Mouse (Mus musculus) kidney, postnatal 0 days (tissue): ENCODE data around the gene Adgre5. TPM values are rescaled to one million over a fixed set of nuclear protein-coding genes. Genes with fewer than 3 reads are reported as not detected.

Experiments
- ATAC-seq: fragments of 200-750 bp; cut with Nextera tagmentation; replicated peaks from 2 replicates; pipeline ENCODE4 v1.8.0; 2017; ENCODE audit warnings: low read depth, moderate number of reproducible peaks, moderate TSS enrichment, moderate library complexity; ENCODE audit not compliant: low FRiP score
- DNase-seq: peaks from one replicate; pipeline ENCODE4 v3.0.0-alpha.2; 2016; ENCODE audit warnings: low spot score
- H3K27ac ChIP-seq: fragments of 300-500 bp; sonication (generic); 2 replicates; pipeline ENCODE4 v1.5.1; 2014; ENCODE audit warnings: mild to moderate bottlenecking
- H3K27me3 ChIP-seq: fragments of 300-500 bp; sonication (generic); 2 replicates; pipeline ENCODE4 v1.6.1; 2014; ENCODE audit warnings: low read length, mixed read lengths; ENCODE audit not compliant: insufficient read depth
- H3K36me3 ChIP-seq: fragments of 300-500 bp; sonication (generic); 2 replicates; pipeline ENCODE4 v1.6.1; 2014; ENCODE audit warnings: low read length, mixed read lengths; ENCODE audit not compliant: insufficient read depth
- H3K4me1 ChIP-seq: fragments of 300-500 bp; sonication (generic); replicated peaks from 2 replicates; pipeline ENCODE4 v1.6.1; 2014; ENCODE audit warnings: antibody characterized with exemption, low read length, mixed read lengths; ENCODE audit not compliant: insufficient read depth
- H3K4me2 ChIP-seq: fragments of 300-500 bp; sonication (generic); 2 replicates; pipeline ENCODE4 v1.6.1; 2014; ENCODE audit warnings: mild to moderate bottlenecking, low read length, moderate library complexity, mixed read lengths
- H3K4me3 ChIP-seq: fragments of 300-500 bp; sonication (generic); replicated peaks from 2 replicates; pipeline ENCODE4 v1.5.1; 2014; ENCODE audit warnings: low read depth, low read length
- H3K9ac ChIP-seq: fragments of 300-500 bp; sonication (generic); 2 replicates; pipeline ENCODE4 v1.6.1; 2014; ENCODE audit warnings: low read depth, low read length
- H3K9me3 ChIP-seq: fragments of 300-500 bp; sonication (generic); replicated peaks from 2 replicates; pipeline ENCODE4 v1.6.1; 2016; ENCODE audit warnings: low read length, inconsistent platforms, mixed read lengths
- CTCF ChIP-seq: IDR thresholded peaks from 2 replicates; pipeline ENCODE4 v1.5.1; 2016; ENCODE audit warnings: antibody characterized with exemption, low read depth, mild to moderate bottlenecking, moderate library complexity
- WGBS: fragments of 180-500 bp; shearing (Covaris S2); extraction: QIAGEN DNeasy Blood & Tissue Kit; methylation state at CpG from one replicate; pipeline ENCODE4 v1.1.7; 2014; 5-methylcytosine and 5-hydroxymethylcytosine counted together
- microRNA-seq: library from miRNA; unstranded; fragments of <30 nt; microRNA quantifications from one replicate; pipeline ENCODE4, GENCODE M21; 2016
- polyA plus RNA-seq: library from polyadenylated mRNA; unstranded; fragments of >200 nt; fragmentation: Nextera tagmentation; extraction: Ambion mirVana; gene quantifications from 2 replicates; pipeline ENCODE4 v1.2.1, GENCODE M21; 2015

Adgre5 gene
- polyA plus RNA-seq, 1 experiment from 2014 or later, result 37.8 TPM

GRCm38 (mm10) chr8:83684517-83684916, 56.6 kb downstream of the Adgre5 start:
- no peaks in the 10 kb centered on the region for H3K27me3 ChIP-seq
- peaks cover 74% of the 10 kb centered on the region for H3K36me3 ChIP-seq
- no peak overlapping the region for H3K4me3 ChIP-seq
- DNase-seq, result no peak
- no peak for TF ChIP-seq CTCF
- peaks cover 5% of the 10 kb centered on the region; the same call in 1 of the 2 replicates for H3K4me1 ChIP-seq
- no peak for ATAC-seq
- no peak overlapping the region for H3K9ac ChIP-seq
- WGBS, result 95% methylated on average over 9 of the region's 9 CpGs
- H3K27ac ChIP-seq, result no peak overlapping the region
- no peak overlapping the region for H3K4me2 ChIP-seq
- no peaks in the 10 kb centered on the region for H3K9me3 ChIP-seq

DNA sequence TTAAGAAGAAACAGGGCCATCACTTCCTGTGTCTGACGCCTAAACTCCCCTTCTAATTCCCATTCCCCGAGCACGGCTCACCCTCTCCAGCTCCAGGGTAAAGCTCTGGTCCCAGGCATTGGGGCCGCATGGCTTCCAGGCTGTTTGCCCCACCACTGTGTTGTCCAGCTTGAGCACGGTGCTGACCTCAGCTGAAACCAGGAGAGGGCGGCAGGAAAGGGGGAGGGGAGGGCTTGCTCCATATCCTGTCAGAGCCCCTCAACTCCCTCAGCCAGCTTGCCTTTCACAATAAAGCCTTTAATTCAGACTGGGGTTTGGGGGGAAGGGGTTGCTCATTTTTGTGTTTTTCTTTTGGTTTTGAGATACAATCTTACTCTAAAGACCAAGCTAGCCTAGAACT, 60.0 kb downstream of the Adgre5 start:
- peak; percentile 68 for DNase-seq
- no peak overlapping the region for H3K4me2 ChIP-seq

GRCm38 (mm10) chr8:83680603-83681002, 60.5 kb downstream of the Adgre5 start:
- no peak overlapping the region for H3K4me3 ChIP-seq
- no peaks in the 10 kb centered on the region for H3K9me3 ChIP-seq
- TF ChIP-seq CTCF, result no peak
- peaks cover 82% of the 10 kb centered on the region for H3K36me3 ChIP-seq
- H3K4me2 ChIP-seq, result no peak overlapping the region
- 74% methylated on average over 5 of the region's 5 CpGs for WGBS
- no peaks in the 10 kb centered on the region for H3K27me3 ChIP-seq
- ATAC-seq (no peak), DNase-seq (no peak)
- no peak overlapping the region for H3K9ac ChIP-seq
- H3K4me1 ChIP-seq, result peaks cover 5% of the 10 kb centered on the region; the same call in 1 of the 2 replicates
- peak overlapping the region; percentile 60; the same call in 1 of the 2 replicates for H3K27ac ChIP-seq

More for the DNA sequence above, 60.0 kb downstream of the Adgre5 start:
- ATAC-seq, result peak; percentile 62
- peak; percentile 19; the same call in 1 of the 2 replicates for TF ChIP-seq CTCF
- no peaks in the 10 kb centered on the region for H3K9me3 ChIP-seq
- H3K9ac ChIP-seq, result no peak overlapping the region
- H3K4me1 ChIP-seq, result peaks cover 5% of the 10 kb centered on the region; the same call in 1 of the 2 replicates
- H3K4me3 ChIP-seq, result no peak overlapping the region
- H3K27me3 ChIP-seq, result no peaks in the 10 kb centered on the region
- peak overlapping the region; percentile 60 for H3K27ac ChIP-seq
- peaks cover 84% of the 10 kb centered on the region for H3K36me3 ChIP-seq
- 11% methylated on average over 6 of the region's 6 CpGs for WGBS

DNA sequence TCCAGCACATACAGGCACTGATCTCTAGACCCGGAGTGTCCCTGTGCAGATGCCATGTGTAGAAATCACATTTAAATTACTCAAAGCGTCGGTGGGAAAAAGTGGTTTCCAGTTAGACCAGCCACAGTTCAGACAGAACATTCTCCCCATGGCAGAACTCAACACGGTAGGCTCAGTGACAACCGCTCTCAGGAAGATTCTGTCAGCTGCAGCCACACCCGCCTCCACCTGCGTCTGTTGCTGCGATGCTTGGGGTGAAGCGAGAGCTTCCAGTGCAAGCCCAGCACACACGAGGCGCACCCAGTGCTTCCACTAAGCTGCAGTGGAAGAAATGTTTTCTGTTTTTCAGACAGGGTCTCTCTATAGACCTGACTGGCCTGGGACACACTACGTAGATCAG, 61.3 kb downstream of the Adgre5 start:
- TF ChIP-seq CTCF, result no peak
- Histone ChIP-seq H3K4me1 (peaks cover 5% of the 10 kb centered on the region; the same call in 1 of the 2 replicates), H3K27me3 (no peaks in the 10 kb centered on the region), H3K4me2 (no peak overlapping the region), H3K27ac (no peak overlapping the region), H3K9ac (no peak overlapping the region), H3K4me3 (no peak overlapping the region), H3K9me3 (no peaks in the 10 kb centered on the region), H3K36me3 (peaks cover 77% of the 10 kb centered on the region)
- DNase-seq (no peak), ATAC-seq (no peak)
- 94% methylated on average over 12 of the region's 12 CpGs for WGBS

DNA sequence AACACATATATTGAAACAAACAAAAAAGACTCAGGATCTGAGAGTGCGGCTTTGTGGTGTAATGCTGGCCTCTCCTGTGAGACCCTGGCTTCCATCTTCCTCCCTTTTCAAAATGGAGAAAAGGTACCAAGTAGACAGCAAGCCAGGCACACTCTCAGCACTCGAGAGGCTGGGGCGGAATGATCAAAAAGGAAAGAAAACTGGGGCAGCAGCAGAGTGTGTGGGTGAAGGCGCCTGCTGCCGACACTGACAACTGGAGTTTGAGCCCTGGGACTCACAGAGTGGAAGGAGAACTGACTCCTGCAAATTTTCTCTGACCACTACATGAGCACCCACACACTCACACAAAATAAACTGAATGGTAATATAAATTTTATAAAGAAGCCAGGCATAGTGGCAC, 66.6 kb downstream of the Adgre5 start:
- TF ChIP-seq CTCF, result no peak
- no peak overlapping the region for H3K4me3 ChIP-seq
- ATAC-seq (no peak), DNase-seq (no peak)
- WGBS, result 91% methylated on average over 5 of the region's 5 CpGs
- no peak overlapping the region for H3K9ac ChIP-seq
- H3K4me1 ChIP-seq, result no peaks in the 10 kb centered on the region
- no peak overlapping the region for H3K27ac ChIP-seq
- peaks cover 69% of the 10 kb centered on the region for H3K36me3 ChIP-seq
- H3K4me2 ChIP-seq, result no peak overlapping the region
- no peaks in the 10 kb centered on the region for H3K9me3 ChIP-seq
- H3K27me3 ChIP-seq, result no peaks in the 10 kb centered on the region

Small RNA genes within 50 kb of the gene (microRNA-seq; reads per million reads assigned to microRNA genes)
- gene Mir1668, result not detected

Other genes starting within 250 kb of the Adgre5 start
- gene Olfr370, start 205.5 kb downstream of the Adgre5 start, polyA plus RNA-seq, result not detected in 2 replicates
- gene Ndufb7, start 174.7 kb downstream of the Adgre5 start, polyA plus RNA-seq, result 502 and 515 TPM in 2 replicates
- gene Tecr, start 133.4 kb downstream of the Adgre5 start, polyA plus RNA-seq, result 560 and 574 TPM in 2 replicates
- 30.2 and 35.3 TPM in 2 replicates for gene Dnajb1, start 133.1 kb downstream of the Adgre5 start, polyA plus RNA-seq
- gene Gipc1, start 88.6 kb downstream of the Adgre5 start, polyA plus RNA-seq, result 197 and 212 TPM in 2 replicates
- gene Ptger1, start 74.6 kb downstream of the Adgre5 start, polyA plus RNA-seq, result 9.4 and 9.8 TPM in 2 replicates
- 31.0 and 33.2 TPM in 2 replicates for gene Pkn1, start 42.1 kb downstream of the Adgre5 start, polyA plus RNA-seq
- gene Ddx39, start 26.1 kb downstream of the Adgre5 start, polyA plus RNA-seq, result 110 and 128 TPM in 2 replicates
- gene Adgrl1, start 158.8 kb upstream of the Adgre5 start, polyA plus RNA-seq, result 11.5 and 14.4 TPM in 2 replicates
- gene Gm10644, start 213.9 kb upstream of the Adgre5 start, polyA plus RNA-seq, result 0.46 and 0.47 TPM in 2 replicates
- 23.0 and 27.8 TPM in 2 replicates for gene Asf1b, start 214.2 kb upstream of the Adgre5 start, polyA plus RNA-seq
- 104 and 109 TPM in 2 replicates for gene Prkaca, start 231.7 kb upstream of the Adgre5 start, polyA plus RNA-seq